Mouse (Mus musculus) natural killer cell, adult 2 months (primary cell): ENCODE data around the gene Zbtb1.

Experiments
- DNase-seq, 2 experiments: peaks; one replicate each; pipeline ENCODE4 v3.0.0; 2022; ENCODE audit warnings: low spot score in 2 of 2

Zbtb1 gene

DNA sequence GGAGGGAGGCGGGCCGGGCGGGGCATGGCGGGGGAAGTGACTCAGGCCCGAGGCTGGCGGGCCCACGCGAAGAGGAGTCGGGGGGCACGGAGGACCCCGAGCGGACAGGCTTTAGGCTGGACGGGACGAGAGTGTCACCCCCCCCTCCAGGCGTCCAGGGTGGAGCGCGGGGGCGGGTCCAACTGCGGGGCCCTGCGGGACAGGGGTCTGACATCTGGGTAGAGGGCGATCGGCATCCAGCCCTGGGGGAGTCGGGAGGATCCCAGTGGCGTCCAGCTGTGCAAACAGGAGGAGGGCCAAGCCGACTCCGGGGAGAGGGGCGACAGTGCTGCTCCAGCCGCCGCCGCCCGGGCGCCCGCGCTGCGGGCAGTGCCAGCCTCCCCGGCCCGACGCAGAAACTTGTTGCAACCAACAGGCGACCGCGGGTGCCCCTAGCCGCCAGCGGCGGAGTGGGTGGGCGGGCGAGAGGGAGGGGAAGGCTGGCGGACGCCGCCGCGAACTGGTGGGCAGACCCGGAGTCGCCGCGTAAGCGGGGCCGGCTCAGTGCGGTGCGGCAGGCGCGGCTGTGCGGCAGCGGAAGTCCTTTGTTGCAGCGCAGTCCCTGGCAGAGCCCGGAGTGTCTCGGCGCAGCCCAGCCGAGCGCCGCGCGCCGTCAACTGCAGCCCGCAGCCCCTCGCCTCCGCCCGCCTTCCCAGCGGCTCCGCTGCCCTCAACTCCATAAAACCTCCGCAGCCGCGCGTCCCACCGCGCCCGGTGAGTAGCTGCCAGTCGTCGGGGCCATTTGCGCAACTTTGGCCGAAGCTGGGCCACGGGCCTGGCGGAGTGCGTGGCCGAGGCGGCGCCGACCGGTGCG is at the start of gene Zbtb1:
TSS of gene Zbtb1 (plus strand) at position 289 of the 853 bp plus-strand sequence.
- DNase-seq, result peak; percentile 82 to 85

DNA sequence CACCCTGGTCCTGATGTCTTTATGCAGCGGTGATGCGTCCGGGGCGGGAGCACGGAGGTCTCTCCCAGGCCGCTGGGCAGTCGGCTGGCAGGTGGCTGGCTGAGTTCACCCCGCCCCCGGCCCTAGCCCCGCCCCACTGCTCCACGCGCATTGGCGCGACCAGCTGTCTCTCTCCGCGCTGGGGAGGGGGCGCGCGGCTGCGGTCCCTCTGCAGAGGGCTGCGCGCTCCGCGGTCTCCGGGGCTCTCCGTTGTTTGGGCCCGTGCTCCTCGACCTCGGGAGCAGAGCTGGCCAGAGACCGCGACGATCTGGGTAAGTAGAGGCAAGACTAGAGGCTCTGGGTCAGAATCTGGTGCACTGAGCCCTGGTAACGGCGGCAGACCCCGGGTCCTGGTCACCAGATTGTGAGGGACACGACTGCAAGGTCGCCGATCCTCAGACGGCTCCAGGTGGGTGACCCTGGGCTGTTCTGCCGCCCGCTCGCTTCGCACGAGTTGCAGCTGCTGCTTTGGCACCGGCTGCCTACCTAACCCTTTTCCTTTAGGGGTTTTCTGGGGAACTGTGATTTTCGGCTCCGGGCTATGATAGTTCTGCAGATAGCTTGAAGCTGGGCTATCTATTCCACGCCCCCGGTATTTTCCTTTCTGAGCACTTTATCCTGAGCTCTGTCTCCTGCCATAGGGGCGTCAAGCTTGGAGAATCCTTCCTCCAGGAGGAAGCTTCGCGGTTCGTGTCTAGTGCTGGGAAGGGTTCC is 45.2 kb upstream of the Zbtb1 start, which contains the start of gene Akap5:
TSS of gene Akap5 (plus strand) at position 213 of the 753 bp plus-strand sequence.
- DNase-seq, result no peak

DNA sequence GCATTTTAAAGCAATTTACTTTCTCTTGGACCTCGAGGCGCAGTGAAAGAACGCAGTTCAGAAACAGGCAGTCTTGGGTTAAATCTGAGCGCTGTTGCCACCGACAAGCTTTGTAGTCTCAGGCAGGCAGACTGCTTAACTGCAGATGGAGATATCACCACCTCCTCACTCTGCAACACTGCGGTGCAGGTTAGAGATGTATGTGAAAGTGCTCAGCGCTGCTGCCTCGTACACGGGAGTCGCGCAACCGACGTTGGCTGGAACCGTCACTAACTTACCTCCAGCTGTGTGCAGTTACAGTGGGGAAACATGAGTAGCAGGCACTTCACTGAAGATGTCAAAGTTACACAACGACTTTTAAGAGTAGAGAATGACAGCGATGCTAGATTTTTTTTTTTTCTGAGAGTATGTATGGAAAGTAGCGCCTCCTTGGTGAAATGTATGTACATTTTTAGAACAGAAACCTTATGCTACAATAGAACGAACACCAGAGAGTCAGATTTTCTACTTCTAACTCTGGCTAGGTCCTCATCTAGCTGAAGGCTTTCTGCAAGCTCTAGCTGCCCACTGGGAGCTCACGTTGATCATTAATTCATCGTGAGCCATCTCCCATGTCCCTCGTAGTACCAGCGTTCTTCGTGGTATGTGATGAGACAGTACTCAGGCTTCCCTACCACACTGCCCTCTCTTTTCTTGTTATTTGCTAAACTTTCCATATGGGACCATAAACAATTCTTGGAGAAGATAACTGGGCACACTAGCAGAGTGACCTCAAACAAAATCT is 43.4 kb upstream of the Zbtb1 start:
- no peak for DNase-seq

DNA sequence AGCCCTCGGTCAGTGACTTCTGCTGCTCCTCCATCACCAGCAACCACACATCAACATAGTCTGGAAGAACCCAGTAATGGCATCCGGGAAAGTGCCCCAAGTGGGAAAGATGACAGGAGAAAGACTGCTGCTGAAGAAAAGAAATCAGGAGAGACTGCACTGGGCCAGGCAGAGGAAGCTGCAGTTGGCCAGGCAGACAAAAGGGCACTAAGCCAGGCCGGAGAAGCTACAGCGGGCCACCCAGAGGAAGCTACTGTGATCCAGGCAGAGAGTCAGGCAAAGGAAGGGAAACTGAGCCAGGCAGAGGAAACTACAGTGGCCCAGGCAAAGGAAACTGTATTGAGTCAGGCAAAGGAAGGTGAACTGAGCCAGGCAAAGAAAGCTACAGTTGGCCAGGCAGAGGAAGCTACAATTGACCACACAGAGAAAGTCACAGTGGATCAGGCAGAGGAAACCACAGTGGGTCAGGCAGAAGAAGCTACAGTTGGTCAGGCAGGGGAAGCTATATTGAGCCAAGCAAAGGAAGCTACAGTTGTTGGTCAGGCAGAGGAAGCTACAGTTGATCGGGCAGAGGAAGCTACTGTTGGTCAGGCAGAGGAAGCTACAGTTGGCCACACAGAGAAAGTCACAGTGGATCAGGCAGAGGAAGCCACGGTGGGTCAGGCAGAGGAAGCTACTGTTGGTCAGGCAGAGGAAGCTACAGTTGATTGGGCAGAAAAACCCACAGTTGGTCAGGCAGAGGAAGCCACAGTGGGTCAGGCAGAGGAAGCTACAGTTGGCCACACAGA is 41.3 kb upstream of the Zbtb1 start:
- peak; percentile 26 to 29 for DNase-seq

DNA sequence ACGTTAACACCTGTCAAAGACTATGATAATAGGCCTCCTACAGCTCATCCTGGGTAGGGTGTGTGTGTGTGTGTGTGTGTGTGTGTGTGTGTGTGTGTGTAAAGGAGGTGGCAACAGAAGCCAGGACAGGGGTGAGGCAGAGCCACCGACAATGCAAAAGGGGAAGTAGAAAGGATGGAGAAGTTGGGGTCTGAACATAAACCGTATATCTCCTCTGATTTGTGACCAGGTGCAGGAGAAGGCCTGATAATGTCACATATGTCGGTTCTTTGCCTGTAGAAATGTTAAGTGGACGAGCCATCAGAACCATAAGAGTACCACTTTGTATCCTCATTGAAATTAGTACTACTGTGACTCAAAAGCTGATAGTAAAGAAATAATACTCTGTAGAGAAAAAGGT is 36.4 kb upstream of the Zbtb1 start:
- no peak for DNase-seq

DNA sequence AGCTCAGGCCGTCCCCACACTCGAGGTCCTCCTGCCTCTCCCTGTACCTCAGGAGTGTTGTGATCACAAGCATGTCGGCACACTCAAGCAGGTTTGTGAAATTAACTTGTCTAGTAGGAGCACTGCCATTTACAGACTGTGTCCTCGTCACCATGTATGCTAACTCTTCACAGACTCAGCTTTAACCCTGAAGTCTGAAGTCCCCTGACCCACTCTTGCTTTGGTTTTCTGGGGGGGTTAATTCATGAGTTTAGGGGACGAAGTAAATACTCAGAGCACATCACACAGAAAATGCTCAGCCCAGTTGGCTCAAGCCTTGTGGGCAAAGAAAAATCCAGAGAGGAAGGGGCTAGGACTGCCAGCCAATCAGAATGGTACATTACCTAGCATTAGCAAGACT is 34.4 kb upstream of the Zbtb1 start:
- DNase-seq, result no peak

DNA sequence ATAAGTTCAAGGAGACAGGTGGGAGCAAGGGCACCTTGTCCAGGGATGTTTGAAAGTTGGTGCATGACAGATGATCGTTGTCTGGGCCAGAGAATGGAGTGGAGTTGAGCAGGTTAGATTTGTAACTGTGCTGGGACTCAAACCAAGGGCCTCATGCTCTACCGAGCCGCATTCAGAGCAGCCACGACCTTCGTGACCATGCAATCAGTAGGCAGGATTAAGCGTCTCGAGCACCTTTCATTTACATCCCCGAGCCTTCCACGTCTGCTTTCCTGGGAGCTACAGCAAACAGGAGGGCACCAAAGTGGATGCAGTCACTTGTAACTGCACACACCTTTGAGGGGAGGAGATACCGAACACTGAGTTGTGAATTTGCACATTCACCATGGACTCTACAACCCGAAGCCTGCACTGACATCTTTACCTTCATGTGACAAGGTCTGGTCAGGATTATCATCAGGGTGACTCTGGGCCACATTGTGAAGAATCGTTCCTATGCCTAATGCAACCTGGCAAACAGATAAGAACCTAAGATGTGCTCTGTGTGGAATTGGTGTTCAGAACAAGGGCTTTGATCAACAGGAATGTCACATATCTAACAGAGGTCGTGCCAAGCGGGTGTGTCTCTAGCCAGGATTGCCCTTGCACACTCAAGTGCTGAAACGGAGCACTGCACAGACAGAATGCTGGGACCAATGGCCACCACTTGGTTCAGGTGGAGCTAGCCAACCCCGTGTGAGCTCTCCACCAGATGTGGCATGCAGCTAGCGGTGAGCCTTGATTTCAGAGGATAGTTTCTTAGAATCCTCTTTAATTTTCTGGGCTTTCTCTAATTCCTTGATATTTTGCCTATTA is 33.7 kb upstream of the Zbtb1 start:
- DNase-seq, result no peak

DNA sequence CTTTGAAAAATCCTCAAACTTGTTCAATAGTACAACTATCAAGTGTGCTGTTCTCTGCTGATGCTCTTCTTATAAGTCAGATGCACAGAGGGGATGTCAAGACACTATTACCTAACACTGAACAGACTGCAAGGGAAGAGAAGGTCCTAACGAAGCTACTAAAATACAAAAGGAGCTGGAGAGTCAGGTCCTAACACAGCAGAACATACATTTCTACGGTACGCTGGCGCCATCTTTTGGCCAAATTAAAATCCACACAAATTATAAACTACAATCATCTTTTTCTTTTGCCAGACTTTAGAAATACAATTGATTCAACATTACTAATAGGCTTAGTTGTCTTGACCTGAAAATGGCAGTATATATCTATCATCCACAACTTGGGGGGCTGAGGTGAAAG is 29.0 kb upstream of the Zbtb1 start:
- peak; percentile 63 to 65 for DNase-seq

DNA sequence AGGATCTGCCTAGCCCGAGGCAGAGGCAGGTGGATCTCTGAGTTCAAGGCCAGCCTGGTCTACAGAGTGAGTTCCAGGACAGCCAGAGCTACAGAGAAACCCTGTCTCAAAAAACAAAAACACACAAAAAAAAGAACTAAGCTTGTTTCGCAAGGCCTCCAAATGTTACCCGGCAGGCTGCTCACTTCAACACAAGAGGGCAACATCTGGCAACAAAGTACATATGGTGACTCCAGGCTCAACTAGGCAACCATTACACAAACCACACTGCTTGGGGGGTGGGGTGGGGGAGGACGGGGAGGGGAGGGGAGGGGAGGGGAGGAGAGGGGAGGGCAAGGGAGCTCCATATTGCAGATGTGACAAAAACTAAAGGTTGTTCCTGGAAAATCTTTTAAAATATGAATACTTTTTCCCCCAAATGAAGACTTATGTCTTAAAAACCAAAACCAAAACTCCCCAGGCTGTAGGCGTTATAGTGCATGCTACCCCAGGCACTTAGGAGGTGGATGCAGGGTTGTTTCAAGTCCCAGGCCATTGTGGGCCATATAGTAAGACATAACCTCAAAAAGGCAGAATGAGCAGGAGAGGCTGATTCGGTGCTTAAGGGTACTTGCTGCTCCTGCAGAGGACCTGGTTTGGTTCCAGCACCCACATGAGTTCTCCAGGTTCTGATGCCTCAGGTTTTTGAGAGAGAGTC is 24.2 kb upstream of the Zbtb1 start:
- peak in 1 of 2 experiments; percentile 47 for DNase-seq

DNA sequence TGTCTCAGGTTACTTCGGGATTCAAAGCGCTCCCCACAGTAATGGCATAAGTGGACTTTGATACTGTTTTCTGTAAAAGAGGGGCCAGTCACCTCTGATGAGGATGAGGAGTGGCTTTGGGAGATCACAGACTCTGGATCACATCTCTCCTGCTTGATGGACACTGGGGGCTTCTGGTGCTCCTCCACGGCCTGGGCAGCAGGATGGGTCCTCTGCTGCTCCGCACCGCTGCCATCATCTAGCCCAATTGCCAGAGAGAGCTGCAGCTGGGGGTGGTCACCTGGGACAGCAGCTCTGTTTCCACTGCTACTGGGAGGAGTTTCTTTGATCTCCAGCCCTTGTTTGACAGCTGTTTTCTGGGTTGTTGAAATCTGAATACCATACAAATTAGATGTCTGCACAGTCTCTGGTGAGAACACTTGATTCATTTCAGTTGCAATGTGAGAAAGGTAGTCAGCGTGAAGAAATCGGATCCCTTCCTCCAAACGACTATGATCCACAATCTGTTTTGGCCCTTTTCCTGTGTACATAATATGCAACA is 20.3 kb upstream of the Zbtb1 start:
- no peak for DNase-seq

DNA sequence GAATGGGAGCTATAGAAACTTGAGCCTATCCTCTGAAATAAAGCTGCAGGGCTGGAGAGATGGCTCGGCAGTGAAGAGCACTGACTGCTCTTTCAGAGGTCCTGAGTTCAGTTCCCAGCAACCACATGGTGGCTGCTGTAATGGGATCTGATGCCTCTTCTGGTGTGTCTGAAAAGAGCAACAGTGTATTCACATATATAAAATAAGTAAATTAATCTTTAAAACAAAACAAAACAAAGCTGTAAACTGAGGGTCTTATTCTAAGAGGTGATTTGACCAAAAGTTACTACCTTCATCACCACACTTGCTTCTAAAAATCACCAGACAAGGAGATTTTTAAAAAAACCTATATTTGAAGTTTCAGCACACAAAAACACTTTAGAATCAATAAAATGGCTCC is 9.2 kb upstream of the Zbtb1 start:
- no peak for DNase-seq

DNA sequence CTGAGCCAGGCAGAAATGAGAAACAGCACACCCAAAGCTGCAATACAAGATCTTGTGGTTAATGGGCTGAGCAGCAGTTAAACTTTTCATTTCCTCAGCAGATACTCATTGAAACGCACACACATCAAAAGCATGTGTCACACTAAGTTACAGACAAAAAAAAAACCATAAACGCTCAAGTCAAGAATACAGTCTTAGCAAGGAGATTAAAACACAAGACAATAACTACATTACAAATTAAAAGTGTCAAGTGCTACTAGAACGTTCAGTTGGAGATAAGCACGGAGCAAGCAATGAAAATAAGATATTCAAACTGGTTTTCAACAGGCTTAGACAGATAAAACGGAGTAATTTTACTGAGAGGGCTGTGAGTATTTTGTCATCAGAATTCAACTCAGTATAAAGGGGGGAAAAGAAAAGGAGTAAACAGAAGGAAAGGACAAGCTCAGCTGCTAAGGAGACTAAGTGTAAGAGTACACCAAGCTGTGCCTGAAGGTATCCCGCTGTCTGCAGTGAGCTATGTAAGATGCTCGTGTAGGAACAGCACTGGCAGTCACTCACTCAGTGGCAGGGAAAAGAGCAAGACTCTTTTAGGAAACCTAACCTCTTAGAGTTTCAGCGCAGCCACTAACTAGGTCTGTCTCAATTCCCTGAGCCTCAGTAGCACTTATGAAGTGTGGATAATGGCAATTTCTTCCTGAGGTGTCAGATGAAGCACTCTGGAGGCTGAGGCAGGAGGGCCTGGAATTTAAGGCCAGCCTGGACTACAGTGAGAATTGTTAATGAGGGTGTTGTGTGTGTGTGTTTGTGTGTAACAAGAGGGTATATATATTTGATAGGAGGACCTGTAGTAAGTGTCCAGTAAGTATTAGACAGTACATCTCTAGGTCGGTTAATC is 8.4 kb upstream of the Zbtb1 start:
- no peak for DNase-seq

DNA sequence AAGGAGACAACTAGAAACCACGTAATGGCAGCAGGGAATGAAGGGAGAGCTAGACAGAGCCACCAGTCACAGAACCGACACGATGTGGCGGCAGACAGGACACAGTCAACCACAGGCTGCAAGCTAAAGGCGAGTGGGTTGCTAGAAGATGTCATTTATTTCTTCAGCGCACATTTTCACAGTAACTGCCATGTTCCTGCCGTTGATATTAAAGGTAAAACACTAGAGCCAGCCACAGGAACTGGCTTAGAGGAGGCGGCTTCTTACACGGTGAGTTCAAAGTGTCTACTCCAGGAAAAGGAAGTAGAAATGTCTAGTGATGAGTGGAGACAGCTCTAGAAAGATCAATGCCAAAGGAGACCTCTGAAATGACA is 7.8 kb upstream of the Zbtb1 start:
- DNase-seq, result peak; percentile 51 to 71

DNA sequence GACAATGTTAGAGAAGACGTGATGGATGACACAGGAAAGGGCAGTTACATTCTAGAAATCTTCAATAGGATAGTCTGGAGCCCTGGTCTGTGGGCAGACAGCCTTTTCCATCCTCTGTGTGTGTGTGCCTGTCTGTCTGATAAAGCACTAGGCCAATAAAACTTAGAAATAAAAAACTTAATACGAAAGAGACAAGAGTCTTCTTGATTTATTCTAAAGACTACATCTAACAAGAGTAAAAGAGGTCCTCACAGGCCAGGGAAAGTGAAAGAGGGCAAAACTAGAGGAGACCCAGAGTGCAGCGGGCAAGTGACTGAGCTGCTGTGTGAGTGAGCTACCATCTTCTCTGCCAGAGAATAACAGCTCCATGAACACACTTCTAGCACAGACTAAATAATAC is 3.8 kb upstream of the Zbtb1 start:
- no peak for DNase-seq

DNA sequence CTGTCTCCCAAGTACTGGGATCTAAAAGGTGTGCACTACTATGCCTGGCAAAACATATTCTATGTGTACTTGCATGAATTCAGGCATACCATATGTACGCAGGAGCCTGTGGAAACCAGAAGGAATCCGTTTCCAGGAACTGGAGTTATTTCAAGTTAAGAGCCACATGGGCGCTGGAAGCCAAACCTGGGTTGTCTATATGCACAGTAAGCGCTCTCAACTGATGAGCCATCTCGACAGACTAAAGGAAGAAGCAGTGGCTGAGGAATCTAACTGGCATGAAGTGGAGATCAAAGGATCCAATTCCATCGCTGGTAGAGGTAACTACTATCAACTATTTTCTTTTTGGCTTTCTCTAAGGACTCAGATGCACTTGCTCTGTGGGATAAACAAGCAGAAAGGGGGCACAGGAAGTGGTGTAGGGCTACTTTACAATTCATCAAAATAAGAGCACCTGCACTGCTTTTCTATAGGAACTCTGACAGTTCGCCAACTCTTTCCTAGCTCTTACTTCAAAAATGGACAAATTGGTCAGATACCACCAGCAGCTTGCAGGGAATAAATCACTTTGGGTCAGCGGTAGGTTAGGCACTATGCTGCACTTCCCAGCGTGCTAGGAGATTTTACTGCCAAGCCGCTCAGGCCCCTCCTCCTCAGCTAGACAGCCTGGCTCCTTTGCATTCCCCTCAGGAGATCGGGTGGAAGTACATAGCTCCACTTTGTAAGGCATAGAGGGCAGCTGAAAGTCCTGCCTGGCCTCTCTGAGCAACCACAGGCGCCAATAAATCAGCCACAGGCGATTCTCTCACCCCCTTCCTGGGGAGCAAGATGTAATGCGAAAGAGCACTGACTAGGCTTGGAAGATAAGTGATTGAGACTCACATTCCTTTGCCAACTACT is 2.7 kb upstream of the Zbtb1 start:
- peak in 1 of 2 experiments; percentile 35 for DNase-seq

DNA sequence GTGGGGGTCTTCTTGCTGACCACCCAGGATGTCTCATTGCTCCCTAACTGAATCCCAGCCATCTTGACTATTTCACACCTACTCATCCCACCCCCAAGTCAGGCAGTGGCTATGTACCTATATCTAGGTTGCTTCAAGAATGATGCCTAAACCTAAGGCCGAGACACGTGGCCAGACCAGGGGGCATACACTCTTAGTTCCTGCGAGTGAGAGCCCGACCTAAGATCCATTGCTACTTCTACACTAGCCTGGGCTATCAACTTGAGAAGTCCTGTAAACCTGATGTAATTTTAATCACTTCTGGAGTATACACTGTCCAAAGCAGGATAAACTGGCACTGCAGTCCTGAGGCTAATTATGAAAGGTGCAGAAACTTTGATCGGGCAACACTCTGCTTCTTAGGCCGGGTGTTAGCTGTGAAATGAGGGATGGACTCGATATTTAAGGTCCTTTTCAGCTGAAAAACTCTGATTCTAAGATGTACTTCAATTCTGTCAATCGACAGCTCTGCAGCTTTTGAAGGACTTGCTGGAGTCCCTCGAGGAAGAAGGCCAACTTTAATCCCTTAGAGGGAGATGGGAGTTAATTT is 1.8 kb upstream of the Zbtb1 start:
- no peak for DNase-seq

DNA sequence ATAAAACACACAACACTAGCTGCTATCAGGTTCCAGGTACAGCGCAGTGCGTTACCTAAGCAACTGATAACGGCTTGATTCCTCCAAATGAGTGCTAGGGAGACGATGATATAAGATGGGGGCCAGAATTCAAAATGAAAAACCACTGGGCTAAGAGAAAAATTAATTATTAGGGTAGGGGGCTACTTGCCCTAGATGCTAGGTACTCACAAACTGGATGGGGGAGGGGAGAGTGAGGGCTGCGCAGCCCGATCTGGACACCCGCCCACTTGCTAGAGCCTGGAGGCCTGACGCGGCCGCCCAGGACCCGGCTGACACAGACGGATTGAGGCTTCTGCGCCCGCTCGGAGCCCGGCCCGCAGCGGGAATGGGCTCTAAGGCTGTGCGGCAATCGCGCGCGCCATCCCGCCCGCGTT is 1.3 kb upstream of the Zbtb1 start:
- no peak for DNase-seq
